Mouse (Mus musculus) layer of hippocampus, postnatal 25 days (tissue): ENCODE results near the gene Ces2c. TPM values are rescaled to one million over a fixed set of nuclear protein-coding genes. Genes with fewer than 3 reads are reported as not detected.
"Not testable (repeated sequence)": the region's sequence is repeated elsewhere in the genome, so short reads cannot be mapped to it uniquely, and the experiment has no call there.

Experiments used
- DNase-seq, 2 experiments: peaks; one replicate each; pipeline ENCODE4 v3.0.0; 2022; ENCODE audit warnings: mixed read lengths in 2 of 2, low spot score in 1 of 2; ENCODE audit errors: extremely low spot score in 1 of 2
- total RNA-seq, 2 experiments: library from RNA; stranded (reverse); gene quantifications; 2 replicates each; pipeline ENCODE4 v1.2.3; 2021

Gene Ces2c
- not detected for total RNA-seq

- DNase-seq = no peak
Measured at GRCm38 (mm10) chr8:104846831-104847230, at the start of gene Ces2c. Ces2c (plus strand) TSS chr8:104847068.

DNA sequence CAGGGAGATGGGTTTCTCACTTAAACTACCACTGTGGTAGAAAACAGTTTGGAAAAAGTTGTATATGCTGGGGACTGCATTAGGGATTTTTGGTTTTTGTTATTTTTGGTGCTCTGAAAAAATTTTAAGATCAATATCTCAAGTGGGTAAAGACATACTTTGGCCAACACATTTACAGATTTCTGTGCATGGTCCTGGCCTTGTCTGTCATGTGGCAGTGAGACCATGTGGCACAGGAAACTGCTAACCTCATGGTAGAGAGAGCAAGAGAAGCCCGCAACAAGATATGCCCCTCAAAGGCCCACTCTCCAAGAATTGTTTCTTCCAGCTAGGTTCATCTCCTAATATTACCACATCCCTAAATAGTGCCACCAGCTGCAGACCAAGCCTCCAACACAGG, 47.5 kb upstream of the Ces2c start:
- DNase-seq = no peak

DNA sequence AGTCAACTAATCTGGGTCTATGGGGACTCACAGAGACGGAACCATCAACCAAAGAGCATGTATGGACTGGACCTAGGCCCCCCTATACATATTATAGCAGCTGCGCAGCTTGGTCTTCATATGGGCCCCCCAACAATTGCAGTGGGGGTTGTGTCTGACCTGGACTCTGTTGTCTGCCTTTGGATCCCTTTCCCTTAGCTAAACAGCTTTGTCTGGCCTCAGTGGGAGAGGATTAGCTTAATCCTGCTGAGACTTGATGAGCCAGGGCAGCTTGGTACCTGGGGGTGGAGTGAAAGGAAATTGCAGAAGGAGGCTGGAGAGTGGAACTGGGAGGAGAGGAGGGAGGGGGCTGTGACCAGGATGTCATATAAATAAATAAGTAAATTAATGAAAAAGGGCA, 40.7 kb upstream of the Ces2c start:
- DNase-seq = no peak

GRCm38 (mm10) chr8:104808542-104809413, 38.1 kb upstream of the Ces2c start:
- no peak for DNase-seq

DNA sequence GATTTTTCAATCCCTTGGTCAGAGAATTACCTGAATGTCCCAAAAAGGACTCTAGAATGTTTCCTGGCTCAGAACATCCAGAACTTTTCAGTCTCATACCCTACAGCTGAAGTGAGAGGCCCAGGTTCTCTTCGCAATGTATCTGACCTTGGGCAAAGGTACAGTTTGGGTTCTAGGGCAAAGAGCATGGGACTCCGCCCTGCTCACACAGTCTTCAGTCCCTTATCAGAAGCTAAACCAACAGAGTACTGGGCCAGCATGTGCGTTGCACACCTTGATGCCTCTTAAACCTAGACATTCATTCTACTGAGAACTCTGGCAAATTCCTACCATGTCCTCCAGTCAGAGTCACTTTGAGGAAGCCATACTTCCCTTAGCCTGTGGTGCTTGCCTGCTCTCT, 37.4 kb upstream of the Ces2c start:
- DNase-seq = no peak

DNA sequence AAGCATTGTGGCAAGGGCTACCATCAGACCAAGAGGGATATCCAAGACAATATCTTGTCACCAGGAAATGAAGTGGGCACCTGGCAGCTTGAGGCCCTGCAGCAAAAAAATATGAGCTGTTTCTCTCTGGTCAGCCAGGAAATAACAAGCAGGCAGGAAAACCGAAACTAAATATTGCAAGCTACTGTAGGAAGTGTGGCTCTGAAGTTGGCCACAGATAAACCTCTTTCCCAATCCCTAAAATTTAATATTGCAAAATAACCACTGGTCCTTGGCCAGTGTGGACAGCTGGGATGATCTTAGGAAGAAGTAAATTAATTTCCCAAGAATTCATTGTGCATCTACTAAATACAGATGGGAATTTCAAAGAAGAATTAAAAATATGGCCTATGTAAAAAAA, 20.0 kb upstream of the Ces2c start:
- no peak for DNase-seq

- no peak for DNase-seq
Measured at GRCm38 (mm10) chr8:104828221-104828620, 18.6 kb upstream of the Ces2c start.

DNA sequence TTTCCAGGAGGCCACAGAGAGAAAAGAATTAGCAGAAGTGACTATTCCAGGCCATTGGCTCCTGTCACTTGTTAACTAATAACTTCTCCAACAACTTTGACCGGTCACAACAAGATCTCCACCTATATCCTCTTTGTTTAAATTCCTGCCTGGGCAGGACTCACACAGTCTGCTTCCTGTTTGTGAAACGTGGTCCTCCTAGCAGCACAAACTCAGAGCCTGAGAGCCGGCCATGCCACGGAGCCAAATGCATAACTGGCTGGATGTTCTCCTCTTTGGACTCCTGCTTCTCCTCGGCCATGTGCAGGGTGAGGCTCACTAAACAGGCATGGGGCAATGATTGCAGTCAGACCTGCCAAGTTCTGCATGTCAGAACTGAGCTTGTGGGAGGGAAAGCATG, 15.4 kb upstream of the Ces2c start, which contains the start of gene Ces2b:
TSS of gene Ces2b (plus strand) at position 133 of the 400 bp plus-strand sequence.
- DNase-seq = no peak

GRCm38 (mm10) chr8:104841360-104842078, 5.3 kb upstream of the Ces2c start:
- no peak for DNase-seq

GRCm38 (mm10) chr8:104847741-104848462, 1.0 kb downstream of the Ces2c start:
- DNase-seq = no peak

DNA sequence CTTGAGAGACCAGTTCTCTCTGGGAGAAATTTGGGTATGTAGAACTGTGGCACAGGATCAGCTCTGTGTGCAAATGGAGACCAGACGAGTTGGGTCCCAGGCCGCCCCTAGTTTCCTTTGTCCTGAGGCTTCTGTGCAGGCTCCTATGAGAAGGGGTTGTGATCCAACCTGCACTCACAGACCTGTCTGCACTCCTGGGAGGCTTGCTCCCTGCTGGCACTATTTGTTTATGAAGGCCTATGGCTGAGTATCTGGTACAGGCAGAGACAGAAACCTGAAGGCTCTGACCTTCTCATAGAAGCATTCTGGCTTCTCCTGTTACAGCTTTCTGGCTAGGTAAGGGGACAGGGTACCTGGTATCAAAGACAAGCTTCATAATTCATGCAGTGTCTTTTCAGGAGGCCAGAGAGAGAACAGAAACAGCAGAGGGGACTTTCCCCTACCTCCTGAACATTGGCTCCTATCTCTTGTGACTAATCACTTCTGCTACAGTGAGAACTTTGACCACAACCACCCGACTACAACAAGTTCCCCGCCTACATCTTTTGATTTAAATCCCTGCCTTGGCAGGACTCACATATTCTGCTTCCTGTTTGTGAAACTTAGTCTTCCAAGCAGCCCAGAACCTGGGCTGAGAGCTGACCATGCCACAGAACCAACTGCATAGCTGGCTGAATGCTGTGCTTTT, 20.1 kb downstream of the Ces2c start:
- DNase-seq = not testable (repeated sequence)

- DNase-seq = not testable (repeated sequence)
Measured at GRCm38 (mm10) chr8:104868876-104869275, 22.0 kb downstream of the Ces2c start.

DNA sequence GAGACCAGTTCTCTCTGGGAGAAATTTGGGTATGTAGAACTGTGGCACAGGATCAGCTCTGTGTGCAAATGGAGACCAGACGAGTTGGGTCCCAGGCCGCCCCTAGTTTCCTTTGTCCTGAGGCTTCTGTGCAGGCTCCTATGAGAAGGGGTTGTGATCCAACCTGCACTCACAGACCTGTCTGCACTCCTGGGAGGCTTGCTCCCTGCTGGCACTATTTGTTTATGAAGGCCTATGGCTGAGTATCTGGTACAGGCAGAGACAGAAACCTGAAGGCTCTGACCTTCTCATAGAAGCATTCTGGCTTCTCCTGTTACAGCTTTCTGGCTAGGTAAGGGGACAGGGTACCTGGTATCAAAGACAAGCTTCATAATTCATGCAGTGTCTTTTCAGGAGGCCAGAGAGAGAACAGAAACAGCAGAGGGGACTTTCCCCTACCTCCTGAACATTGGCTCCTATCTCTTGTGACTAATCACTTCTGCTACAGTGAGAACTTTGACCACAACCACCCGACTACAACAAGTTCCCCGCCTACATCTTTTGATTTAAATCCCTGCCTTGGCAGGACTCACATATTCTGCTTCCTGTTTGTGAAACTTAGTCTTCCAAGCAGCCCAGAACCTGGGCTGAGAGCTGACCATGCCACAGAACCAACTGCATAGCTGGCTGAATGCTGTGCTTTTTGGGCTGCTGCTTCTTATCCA, 39.5 kb downstream of the Ces2c start:
- not testable (repeated sequence) for DNase-seq

DNA sequence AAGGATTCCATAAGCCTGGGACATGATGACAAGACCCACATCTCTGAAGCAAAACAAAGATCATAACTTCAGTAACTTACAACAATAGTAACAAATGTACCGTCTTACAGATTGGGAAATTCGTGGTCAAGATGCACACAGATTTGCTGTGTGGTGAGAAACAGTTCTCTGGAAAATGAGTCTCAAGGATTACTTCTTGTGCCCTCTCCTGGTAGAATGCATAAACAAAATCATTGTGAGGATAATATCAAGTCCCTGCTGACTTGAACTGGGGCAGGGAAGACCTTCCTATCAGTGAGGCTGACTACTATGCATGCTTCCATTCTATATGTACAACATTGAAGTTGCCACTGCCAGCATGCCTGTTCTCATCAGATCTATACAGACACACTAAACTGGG, 54.9 kb downstream of the Ces2c start:
- DNase-seq = no peak

Other genes with a start within 250 kb of the Ces2c start
- not detected for gene Cdh16, start 222.7 kb upstream of the Ces2c start, total RNA-seq
- 1 to 10 TPM; 1.4 to 1.5 TPM for gene Rrad, start 215.7 kb upstream of the Ces2c start, total RNA-seq
- 10 to 100 TPM; 24.9 to 35.8 TPM for gene Ciao2b, start 205.1 kb upstream of the Ces2c start, total RNA-seq
- not detected for gene Ces2a, start 113.1 kb upstream of the Ces2c start, total RNA-seq
- gene Ces2b, start 15.5 kb upstream of the Ces2c start, total RNA-seq = under 1 TPM; 0.16 to 0.30 TPM
- gene Ces2e, start 79.2 kb downstream of the Ces2c start, total RNA-seq = under 1 TPM in 1 of 2 experiments, not detected in 1; 0.17 TPM
- gene Ces2f, start 100.3 kb downstream of the Ces2c start, total RNA-seq = not detected
- gene Ces2g, start 114.7 kb downstream of the Ces2c start, total RNA-seq = under 1 TPM; 0.19 to 0.20 TPM
- not detected for gene Ces2h, start 153.8 kb downstream of the Ces2c start, total RNA-seq
- gene Ces3a, start 201.5 kb downstream of the Ces2c start, total RNA-seq = not detected
- not detected for gene Ces3b, start 236.7 kb downstream of the Ces2c start, total RNA-seq